Mouse (Mus musculus): ENCODE results near the gene Lypd5.
"Not testable (repeated sequence)": the region's sequence is repeated elsewhere in the genome, so short reads cannot be mapped to it uniquely, and the experiment has no call there.

The Lypd5 gene

GRCm38 (mm10) chr7:24384070-24384469, 35.1 kb downstream of the Lypd5 start:
- in situ Hi-C loops (cut with MboI) = no loop called here

DNA sequence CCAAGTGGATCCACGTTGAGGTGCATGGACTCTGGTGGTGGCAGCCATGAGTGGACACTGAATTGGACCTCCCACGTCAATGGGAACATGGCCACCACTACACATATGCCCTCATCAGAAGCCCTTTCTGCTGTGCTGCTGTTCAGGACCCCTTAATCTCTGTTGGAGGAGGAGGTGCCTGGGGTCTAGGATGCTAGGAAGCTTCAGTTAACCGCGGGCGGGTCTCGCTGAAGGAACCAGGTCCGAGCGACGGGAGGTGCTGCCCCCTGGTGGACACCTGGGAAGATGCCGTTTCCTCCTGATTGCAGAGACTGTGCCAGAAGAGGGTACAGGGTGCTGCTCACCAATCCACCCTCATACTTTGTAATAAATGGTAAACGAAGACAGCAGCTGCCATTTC, 35.8 kb downstream of the Lypd5 start:
- in situ Hi-C loops (cut with MboI) = no loop called here

DNA sequence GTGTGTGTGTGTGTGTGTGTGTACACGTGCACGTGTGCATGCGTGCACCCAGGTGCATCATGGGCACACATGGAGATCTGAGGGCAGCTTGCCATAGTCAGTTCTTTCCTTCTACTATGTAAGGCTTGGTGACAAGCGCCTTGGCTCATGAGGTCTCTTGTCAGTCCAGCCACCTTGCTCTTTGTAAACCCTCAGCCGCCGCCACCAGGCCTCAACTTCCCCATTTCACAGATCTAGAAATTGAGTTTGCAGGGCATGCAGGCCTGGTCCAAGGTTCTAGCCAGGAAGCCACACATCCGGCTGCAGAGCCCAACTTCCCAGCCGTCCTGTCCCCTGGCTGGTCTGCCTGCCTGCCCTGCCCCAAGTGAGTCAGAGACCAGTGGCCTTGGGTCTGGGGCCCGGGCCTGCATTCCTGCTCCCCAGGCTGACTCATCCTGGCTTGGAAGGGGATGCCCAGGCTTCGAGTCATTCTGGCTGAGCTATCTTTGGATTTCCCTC, 38.1 kb downstream of the Lypd5 start:
- in situ Hi-C loops (cut with MboI) = no loop called here

- in situ Hi-C loops (cut with MboI) = no loop called here
These were observed 40.7 kb downstream of the Lypd5 start for GRCm38 (mm10) chr7:24389516-24390187.

DNA sequence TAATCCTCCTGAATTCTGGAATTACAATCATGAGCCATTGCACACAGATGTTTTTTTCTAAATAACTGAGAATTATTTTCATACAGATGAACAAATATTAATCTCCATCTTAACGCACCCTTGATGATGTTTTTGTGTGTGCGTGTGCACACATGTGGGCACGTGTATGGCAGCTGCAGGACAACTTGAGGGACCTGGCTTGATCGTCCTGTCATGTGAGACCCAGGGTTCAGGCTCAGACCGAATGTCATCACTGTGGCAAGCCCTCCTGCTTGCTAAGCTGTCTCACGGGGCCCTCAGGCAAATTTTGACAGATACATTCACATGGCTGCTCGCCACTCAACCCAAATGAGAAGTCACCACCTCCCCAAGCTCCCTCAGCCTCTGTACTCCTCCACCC, 41.5 kb downstream of the Lypd5 start:
- in situ Hi-C loops (cut with MboI) = no loop called here

DNA sequence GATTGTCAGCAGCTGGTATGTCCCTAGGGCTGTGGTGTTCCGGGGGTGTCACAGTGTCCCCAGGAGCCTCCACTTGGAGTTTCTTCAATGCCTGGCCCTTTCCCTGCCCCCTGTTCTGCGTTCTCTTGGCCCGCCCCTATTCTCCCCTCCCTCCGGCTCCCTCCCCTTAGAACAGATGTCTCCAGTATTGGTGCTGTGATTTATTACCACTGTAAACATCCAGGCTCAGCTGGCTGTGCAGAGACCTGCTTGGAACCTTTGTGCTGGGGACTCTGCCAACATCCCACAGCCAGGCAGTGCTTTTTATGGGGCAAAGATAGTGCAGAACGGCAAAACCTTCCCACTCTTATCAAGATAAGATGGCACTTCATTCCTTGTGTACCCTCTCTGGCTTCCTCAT, 42.1 kb downstream of the Lypd5 start:
- in situ Hi-C loops (cut with MboI) = no loop called here

DNA sequence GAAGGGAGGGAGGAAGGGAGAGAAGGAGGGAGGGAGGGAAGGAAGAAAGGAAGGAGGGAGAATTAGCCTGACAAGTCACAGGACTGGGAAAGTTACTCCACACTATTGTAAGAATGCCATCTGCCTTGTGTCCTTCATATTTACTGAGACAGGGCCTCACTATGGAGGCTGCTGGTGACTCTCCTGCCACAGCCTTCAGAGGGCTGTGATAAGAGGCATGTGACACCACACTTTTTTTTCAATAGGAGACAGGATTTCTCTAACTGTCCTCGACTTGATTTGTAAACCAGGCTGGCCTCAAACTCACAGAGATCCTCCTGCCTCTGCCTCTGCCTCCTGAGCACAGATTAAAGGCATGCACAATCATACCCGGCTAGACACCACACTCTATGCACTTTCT, 42.7 kb downstream of the Lypd5 start:
- in situ Hi-C loops (cut with MboI) = no loop called here

DNA sequence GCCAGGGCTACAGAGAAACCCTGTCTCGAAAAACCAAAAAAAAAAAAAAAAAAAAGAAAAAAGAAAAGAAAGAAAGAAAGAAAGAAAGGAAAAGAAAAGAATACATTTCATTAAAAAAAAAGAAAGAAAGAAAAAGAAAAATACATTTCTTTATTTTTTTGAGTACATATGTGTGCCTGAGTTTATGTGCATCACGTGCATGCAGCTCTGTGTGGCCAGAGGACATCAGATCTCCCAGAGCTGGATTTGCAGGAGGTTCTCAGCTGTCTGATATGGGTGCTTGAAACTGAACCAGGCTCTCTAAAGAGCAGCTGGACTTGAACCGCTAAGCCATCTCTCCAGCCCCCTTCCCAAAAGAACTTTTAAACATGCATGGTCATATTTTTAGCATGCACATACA, 45.1 kb downstream of the Lypd5 start:
- in situ Hi-C loops (cut with MboI) = no loop called here

- in situ Hi-C loops (cut with MboI) = no loop called here
These were observed 45.6 kb downstream of the Lypd5 start for GRCm38 (mm10) chr7:24394475-24395161.

DNA sequence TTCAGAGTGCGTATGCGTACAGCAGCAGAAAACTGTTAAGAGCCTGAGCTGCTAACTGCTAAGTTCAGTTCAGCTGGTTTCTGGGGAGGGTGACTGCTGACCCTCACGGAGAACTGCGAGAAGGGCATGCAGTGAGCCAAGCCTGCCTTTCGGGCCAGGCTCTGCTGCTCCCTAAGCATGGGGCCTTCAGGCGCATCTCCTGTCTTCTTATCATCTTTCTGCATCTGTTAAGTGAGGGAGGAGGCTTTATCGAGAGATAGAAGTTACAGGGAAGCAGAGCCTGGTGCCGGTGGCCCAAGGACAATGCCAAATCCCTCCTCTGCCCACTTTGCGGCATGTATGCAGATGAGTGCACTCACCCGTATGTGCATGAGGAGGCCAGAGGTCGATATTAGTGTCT, 47.8 kb downstream of the Lypd5 start:
- in situ Hi-C loops (cut with MboI) = no loop called here

DNA sequence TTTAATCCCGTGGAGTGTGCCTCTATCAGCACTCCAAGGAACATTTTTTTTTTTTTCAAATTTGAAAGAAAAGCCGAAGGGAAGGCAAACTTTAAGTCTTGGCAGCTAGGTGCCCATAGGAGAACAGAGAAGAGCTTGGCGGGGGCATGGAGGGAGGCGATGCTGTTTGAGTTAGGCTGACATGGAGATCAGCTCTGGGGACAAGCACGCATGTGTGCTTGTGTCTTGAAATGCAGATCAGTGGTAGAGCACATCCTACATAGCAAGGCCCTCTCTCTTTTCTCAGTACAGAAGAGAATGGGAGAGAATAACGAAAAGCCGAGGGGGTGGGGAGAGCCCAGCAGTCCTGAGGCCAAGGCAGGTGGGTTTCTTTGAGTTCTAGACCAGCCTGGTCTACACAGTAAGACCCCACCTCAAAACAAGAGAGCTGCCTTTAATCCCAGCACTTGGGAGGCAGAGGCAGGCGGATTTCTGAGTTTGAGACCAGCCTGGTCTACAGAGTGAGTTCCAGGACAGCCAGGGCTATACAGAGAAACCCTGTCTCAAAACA, 49.4 kb downstream of the Lypd5 start:
- in situ Hi-C loops (cut with MboI) = no loop called here

- in situ Hi-C loops (cut with MboI) = no loop called here
These were observed 50.5 kb downstream of the Lypd5 start, which contains the start of gene Smg9 for GRCm38 (mm10) chr7:24399256-24400081. Smg9 (plus strand) TSS chr7:24399619.

- in situ Hi-C loops (cut with MboI) = no loop called here
These were observed 51.1 kb downstream of the Lypd5 start for GRCm38 (mm10) chr7:24400082-24400452.

DNA sequence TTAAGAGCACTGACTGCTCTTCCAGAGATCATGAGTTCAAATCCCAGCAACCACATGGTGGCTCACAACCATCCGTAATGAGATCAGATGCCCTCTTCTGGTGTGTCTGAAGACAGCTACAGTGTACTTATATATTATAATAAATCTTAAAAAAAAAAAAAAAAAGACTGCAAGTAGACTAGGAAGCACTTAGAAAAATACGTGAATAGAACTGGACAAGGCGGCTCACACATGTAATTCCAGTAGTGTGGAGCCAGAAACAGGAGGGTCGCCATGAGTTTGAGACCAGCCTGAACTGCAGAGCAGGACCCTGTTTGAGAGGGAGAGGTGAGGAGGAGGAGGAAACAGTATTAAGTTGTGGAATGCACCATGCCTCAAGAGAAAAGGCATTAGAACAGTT, 51.5 kb downstream of the Lypd5 start:
- in situ Hi-C loops (cut with MboI) = not testable (repeated sequence)

DNA sequence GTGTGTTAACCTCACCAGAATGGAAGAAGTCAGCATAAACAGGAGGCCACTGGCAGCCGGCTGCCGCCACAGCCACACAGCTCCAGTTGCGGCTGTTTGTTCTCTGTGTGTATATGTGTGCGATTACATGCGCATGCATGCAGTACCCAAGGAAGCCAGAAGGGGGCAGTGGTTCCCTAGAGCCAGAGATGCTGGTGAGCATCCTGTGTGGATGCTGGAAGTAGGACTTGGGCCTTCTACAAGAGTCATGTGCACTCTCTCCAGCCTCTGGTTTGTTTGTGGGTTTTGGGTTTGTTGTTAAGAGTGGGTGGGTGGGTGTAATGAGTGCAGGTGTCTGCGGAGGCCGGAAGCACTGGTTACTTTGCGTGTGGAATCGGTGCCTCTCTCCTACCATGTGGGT, 53.9 kb downstream of the Lypd5 start:
- in situ Hi-C loops (cut with MboI) = no loop called here
